Mouse (Mus musculus): ENCODE results near the gene Gm20388.

Gm20388 gene

DNA sequence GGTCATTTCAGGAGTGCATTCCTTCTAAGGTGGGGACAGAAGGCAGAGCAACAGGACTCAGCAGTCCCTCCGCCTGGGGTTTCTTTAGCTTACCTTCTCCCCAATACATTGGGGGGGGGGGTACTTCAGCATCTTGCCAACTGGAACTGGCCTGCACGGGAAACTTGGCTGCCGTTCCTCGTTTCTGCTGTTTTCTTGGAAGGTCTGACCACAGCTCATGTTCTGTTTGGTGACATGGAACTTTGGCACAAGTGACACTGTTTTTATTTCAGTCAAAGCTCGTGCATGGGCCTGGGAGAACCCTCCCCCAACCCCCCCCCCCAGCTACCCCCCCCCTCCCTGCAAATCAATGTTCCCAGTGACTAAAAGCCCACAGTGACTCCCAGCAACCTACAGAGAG is 3837.1 kb downstream of the Gm20388 start:
- intact Hi-C loops (cut with DNase I): no loop called here

DNA sequence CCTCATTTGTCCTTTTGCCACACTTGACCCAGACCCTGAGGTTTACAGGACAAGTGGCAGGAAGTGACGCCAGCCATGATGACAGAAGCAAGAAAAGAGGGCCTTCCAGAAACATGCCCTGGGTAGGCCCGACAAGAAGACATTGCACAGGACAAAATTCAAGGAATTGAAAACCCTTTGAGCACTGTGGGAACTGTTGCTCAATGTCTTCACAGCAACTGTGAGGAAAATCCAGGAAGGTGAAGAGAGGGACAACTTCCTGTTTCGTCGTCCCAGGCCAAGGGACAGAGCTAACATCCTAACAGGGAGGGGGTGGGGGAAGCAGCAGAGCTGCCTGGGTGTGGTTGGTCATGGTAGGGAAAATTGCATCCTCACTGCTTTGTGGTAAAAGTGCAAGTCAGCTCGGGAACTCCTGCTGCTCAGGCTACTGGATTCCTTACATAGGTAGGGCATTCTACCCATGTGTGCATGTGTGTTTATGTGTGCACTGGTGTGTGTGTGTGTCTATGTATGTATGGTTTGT is 3839.6 kb downstream of the Gm20388 start:
- intact Hi-C loops (cut with DNase I): no loop called here

DNA sequence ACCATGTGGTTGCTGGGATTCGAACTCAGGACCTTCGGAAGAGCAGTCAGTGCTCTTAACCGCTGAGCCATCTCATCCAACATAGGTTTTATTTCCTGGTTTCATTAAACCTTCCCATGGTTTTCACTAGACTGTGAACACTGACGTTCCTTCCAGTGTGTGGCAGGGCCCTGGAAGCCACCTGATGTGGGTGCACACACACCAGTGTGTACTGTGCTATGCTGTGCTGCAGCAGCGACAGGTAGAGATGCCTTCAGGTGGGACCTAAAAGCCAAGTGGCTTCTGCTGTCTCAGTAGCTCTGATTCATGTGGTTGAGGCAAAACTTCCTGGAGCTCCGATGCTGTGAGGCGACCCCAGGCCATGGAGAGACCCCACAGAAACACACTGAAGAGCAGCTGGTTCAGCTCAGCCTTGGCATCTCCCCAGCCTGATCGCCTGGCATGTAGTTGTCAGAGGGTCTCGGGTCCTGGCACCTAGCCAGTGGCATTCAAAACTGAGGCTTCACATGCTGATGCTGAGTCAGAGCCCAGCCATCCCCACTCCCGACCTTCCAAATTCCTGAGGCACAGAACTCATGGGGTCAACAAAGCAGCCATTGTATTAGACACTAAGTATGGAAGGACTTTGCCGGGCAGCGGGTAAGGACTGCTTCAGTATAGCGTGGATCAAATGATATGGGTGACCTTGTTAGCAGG is 3842.3 kb downstream of the Gm20388 start:
- intact Hi-C loops (cut with DNase I): no loop called here

DNA sequence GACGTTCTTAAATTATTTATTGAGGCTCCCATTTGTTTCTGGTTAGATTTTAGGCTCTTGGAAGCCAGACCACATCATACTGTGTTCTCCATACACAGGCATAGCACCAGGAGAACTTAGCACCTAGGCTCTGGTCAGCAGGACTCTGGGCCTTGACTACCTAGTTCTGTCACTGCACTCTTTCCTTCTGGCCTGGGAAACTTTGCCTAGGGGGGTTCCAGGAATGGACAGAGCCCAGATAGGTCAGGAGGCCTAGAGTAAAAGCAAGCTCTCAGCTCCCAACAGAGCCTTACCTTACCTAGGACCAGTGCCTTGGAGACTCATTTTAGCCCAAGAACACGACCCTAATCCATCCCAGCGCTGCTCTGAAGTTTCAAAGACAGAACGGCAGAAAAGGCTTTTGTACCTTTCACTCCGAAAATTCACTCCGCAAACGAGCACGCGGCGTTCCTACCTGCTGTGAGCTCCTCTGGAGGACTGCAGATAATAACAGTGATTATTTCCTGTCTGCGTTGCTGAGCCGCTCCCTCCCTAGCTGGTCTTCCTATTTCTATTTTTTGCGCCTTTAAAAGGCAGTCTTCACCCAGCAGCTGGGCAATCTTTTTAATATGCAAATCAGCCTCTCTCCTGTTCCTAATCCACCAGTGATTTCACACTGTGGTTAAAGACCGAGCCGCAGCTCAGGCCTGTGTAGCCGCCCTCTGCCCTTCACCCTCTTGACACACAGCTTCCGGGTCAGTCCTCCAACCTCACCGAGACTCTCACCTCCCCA is 3843.1 kb downstream of the Gm20388 start:
- intact Hi-C loops (cut with DNase I): no loop called here

DNA sequence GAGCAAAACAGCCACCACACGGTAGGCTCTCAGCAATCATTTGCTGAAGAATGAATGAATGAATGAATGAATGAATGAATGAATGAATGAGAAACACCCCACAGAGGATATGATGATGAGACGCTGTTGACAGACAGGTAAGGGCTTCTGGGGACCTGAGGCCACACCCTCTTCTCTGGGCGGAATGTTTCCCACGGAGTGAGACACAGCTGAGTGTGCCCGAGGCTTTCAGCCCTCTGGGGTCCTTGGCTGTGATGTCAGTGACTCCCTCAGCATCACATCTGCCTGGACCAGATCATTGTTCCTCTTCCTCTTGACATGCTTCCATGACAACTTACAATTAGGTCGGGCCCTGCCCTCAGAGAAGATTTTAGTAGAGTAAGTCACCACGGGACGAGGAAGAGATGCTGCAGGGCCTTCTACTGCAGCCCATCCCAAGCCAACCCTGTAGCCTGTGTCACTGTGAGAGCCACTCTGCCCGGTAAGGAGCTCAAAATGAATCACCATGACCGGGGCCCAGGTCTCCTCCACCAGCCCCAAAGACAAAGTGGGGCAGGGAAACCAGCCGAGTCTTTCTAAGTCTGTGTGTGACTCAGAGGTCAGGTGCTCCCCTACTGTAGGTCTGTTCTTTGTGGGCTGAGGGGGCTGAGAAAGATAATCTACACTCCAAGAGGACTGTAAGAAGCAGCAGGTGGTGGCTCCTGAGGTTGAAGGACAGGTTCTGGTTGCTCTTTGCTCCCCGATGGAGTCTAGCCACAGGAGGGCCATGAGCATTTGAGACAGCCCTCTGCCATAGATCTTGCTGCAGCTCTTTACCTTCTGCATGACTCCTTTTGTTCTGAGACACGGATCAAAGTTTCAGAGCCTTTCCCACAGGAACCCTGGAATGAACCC is 3844.1 kb downstream of the Gm20388 start:
- intact Hi-C loops (cut with DNase I): no loop called here

DNA sequence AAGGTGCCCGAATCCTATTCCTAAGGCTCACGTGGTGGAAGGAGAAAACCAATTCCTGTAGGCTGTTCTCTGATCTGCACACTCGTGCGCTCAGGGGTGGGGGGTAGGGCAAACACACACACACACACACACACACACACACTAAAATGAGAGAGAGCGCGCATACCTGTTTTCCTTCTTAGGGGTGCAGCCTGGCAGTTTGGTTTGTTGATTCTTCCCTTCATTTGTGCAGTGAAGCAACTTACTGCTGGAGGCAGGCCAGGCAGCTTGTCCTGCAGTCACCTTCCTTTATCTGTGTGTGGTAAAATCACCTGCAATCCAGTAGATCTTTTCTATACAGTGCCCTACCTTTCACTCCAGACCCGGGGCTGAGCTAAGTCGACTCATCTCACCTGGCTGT is 3846.3 kb downstream of the Gm20388 start:
- intact Hi-C loops (cut with DNase I): no loop called here

DNA sequence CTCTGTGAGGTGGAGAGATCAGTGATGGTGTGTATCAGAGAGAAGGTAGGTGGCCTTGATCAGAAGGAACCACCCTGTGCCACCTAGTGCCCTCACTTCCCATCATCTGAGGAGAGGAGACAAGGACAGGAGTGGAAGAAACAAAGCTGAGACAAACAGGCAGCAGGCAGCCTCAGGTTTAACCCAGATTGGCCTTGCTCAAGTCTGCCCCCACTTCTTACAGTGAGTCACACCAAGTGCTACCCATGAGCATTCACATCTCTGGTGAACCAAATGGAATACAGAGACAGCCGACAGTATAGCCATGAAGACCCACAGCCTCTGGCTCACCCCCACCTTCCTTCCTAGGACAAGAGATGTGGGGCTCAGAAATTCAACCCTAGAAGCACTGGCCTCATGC is 3848.3 kb downstream of the Gm20388 start:
- intact Hi-C loops (cut with DNase I): no loop called here

DNA sequence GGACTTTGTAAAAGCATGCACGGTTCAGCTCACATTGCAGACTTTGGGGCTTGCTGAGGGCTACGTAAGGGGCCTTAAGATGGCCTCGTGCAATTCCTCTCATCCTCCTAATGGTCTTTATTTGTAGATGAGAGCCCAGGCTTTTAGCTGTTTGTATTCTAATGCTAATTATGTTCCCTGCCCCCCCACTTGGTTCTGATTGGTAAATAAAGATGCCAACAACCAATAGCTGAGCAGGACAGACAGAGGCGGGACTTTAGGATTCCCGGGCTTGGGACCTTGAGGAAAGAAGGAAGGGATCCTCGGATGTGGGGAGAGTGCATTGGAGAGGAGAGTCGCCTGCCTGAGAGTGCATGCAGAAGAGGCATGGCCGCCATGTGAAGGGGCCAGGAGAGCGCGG is 3849.3 kb downstream of the Gm20388 start:
- intact Hi-C loops (cut with DNase I): no loop called here

DNA sequence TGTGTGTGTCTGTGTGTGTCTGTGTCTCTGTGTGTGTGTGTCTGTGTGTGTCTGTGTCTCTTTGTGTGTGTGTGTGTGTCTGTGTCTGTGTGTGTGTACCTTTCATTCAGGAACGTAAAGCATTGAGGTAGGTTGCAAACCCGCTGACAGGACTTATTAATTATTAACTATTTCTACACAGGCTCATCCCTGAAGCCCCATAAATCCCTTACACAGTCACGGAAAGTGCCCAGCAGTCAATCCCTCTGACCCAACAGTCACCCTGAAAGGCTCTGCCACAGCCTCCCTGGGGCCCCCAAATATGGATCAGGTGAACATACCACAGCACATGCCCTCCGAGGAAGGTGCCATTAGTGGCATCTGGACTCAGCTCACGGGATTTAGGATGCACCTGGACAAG is 3849.9 kb downstream of the Gm20388 start:
- intact Hi-C loops (cut with DNase I): no loop called here

DNA sequence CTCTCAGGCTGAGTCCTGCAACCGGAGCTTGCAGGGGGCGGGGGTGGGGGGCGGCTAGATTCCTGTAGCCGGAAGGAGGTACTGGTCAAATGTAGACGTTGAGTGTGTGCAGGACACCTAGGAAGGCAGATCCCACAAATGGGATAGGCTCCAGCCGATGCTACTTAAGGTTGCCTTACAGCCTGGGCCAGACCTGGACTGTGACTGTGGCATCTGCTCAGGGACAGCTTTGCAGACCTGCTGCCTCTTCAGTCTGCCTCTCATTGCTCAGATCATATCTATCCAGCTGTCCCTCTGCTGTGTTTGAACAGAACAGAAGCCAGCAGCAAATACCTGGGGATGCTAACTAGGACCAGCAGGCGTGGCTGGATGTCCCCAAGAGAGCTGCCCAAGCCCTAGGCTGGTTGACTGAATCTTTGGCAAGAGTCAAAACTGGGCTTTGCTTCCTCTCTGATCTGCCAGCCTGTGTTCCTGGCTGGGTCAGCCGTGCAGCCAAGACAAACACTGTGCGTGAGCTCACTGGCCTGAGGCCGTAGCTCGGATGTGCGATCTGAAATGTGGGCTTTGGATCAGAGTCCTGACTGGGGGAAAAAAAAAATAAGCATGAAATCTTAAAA is 3850.7 kb downstream of the Gm20388 start:
- intact Hi-C loops (cut with DNase I): no loop called here

DNA sequence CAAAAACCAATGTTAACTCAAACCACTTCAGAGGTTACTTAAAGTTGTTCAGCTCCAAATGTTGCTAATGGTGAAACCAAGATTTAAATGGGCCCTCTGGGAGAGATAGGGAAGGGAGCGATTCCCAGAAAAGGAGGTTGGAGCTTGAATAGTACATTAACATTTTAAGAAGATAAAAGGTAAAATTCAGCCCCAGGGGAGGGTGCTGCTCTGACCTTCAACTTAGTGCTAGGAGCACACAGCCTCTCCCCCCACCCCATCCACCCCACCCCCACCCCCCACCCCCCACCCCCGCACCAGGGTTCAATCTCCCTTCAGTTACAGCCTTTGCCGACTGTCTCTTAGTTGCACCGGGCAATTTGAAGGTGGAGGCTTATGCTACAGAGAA is 3851.2 kb downstream of the Gm20388 start:
- intact Hi-C loops (cut with DNase I): no loop called here

DNA sequence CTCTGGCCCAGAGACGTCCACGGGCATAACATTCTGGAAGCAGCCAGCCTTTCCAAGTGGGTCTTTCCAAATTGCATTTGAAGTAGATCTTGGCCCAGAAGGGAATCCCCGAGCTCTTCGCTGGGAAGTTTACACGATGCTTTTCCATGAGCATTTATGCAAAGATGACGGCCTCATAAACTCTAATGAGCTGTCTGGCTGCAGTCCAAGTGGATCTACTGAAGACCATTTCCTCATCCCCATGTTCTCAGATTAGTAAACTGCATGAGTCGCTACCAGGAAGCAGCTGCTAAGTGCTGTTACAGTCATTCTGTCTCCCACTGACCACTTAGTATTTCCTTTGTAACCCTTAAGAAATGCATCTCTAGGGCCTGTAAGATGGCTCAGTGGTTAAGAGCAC is 3852.7 kb downstream of the Gm20388 start:
- intact Hi-C loops (cut with DNase I): no loop called here

DNA sequence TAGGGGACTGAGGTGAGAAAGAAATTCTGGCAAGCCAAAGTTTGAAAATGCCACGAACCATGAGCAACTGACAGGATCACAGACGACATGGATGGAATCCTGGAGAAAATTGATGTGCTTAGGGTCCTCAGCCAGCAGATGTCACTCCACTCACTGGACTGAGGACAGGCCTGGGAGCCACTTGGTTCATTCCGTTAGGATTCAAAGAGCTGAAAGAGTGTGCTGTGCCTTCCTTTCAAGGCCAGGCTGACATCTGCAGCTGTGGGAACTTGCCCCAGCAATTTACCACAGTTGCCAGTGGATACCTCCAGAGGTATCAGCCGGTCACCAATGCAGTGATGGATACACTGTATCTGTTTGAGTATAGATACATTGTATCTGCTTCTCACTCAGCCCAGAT is 3854.0 kb downstream of the Gm20388 start:
- intact Hi-C loops (cut with DNase I): no loop called here

DNA sequence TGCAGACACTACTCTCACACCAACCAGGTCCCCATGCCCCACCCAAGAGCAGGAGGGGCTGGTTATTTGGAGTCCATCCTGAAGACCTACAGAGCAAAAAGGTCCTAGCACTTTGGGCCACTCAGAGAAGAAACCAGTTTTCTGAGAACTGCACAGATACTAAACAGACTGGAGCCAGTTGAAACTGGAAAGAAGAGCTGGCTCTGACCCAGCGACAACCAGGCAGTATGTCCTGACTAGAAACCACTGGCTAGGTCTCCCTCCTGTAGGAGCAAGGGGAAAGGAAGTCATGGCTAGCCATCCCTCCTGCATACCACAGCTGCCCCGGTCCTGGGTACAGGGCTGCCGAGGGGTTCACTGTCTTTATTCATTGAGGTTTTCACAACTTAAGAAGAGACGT is 3855.9 kb downstream of the Gm20388 start:
- intact Hi-C loops (cut with DNase I): no loop called here

DNA sequence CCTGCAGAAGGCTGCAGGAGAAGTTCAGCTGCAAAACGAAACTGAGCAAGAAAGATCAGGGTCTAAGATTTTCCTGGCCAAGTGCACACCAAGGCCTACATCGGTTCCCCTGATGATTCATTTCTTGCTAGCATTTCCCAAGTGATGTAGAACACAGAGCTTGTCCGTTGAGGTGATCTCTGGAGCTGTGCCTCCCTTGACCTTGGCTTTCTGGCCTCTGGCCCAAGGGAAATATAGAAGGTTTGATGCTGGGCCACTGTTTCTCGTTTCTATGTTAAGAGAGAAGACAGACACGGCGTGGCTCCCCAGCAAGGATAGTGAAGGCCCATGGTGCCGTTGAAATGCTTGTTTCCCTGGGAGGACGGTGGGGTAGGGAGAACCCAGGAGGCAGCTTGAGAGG is 3857.2 kb downstream of the Gm20388 start:
- intact Hi-C loops (cut with DNase I): loop anchor here (2.0 kb wide), 1 partner anchor 115 kb away; the partner anchor contains the start of gene Rhou

DNA sequence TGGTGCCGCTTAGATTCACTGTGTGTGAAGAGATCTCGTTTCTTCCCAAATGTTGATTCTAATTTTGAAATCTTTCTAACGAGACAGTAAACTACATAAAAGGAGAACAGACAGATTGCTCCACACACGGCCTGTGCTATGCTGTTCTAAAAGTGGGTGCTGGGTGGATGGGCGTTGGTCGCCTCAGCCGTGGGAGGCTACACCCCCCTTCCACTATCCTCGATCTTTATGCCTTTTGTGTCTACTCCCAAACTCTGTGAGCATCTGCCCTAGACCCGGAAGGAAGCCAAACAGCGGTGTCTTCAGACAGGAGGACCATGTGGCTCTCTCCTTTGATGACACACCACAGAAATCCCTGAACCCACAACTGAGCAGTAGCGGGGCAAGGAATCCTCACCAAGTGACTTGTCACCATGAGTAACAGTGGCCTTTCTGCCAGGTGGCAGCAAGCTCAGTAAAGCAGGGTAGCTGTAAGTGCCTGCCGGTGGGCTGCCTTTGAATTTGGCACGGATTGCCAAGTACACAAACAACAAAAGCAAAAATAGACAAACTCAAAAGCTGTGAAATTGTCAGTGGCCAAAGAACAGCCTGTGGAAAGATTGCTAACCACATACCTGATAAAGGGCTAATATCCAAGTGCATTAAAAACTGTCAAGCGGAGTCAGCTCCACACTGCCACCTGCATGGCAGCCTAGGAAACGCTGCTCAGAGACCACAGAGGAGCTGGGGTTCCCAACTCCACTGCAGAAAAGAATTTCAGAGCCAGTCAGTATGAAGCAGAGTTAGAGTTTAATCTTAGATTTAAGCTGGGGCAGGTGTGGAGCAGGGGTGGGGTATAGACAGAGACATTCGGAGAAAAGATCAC is 3858.1 kb downstream of the Gm20388 start:
- intact Hi-C loops (cut with DNase I): loop anchor here (2.0 kb wide), 1 partner anchor 116 kb away; the partner anchor contains the start of gene Rhou

DNA sequence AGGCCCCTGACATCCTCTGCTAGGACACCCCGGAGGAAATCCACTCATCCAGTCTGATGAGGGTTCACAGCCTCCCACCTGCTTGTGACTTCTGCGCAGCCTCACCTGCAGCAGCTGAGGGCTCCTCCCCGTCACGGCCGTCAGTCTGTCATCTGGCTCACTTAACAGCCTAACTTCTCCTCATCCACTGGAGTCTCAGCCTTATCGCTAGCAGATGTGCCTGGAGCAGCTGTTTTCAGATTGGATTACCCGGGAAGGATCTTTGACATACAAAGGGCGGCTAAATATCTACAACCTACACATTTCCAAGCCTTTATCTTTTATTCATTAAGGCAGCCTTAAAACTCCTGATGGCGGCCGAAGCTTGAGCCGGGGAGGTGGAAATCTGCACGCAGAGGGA is 3862.8 kb downstream of the Gm20388 start:
- intact Hi-C loops (cut with DNase I): no loop called here

DNA sequence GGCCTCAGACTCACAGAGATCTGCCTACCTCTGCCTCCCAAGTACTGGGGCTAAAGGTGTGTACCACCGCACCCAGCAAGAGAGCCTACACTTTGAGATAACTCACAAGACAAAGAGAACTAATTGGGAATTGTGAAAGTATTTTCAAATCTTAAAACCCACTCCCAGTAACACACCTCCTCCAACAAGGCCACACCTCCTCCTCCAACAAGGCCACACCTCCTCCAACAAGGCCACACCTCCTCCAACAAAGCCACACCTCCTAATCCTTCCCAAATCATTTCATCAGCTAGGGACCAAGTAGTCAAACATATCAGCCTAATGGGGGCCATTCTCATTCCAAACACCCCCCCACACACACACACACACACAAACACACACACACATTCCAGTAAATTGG is 3863.8 kb downstream of the Gm20388 start:
- intact Hi-C loops (cut with DNase I): no loop called here

DNA sequence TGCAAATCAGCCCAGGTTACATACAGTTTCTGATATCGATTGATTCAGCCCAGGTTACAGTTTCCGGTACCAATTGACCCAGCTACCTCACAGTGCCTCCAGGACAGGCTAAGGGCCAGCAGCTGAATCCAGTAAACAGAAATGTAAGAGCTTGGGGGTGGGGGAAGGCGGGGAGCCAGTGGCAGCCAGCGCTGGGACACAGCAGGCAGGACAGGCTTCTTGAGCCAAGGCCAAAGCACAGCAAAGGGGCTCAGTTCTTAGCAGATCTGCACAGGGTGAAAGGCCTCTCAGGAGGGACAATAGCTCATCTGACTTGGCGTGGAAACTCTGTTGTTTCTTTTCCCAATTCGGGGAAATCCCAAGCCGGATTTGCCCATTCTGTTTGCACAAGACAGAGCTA is 3866.7 kb downstream of the Gm20388 start:
- intact Hi-C loops (cut with DNase I): no loop called here

DNA sequence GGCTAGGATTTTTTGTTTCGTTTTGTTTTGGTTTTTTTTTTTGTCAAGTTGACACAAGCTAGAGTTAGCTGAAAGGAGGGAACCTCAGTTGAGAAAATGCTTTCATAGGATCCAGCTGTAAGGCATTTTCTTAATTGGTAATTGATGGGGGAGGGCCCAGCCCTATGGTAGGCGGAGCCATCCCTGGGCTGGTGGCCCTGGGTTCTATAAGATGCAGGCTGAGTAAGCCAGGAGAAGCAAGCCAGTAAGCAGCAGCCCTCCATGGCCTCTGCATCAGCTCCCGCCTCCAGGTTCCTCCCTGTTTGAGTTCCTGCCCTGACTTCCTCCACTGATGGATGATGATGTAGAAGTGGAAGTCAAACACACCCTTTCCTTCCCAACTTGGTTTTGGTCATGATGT is 3869.8 kb downstream of the Gm20388 start:
- intact Hi-C loops (cut with DNase I): no loop called here

Data from adrenal gland (tissue).